Comparison of ENCODE assay signal across 7 mouse cellular contexts in genomic region chr3:132683447-132684230, GRCm38 (mm10). TPM values are rescaled to one million over a fixed set of nuclear protein-coding genes. Genes with fewer than 3 reads are reported as not detected.
DNase-seq lines count a peak whose midpoint lies in the region; ATAC-seq lines count a peak whose summit lies in the region.

Gene Tbck, plus strand, starts transcription at chr3:132684144.

- H3K9ac ChIP-seq in embryonic facial prominence, embryonic 12.5 days, result peak within 1 kb of the TSS; percentile 79
- H3K9ac ChIP-seq in limb, embryonic 11.5 days (ENCODE audit: low read length), result peak within 1 kb of the TSS; percentile 92
- peak within 1 kb of the TSS; percentile 74 for H3K9ac ChIP-seq in midbrain, embryonic 14.5 days (replicated peaks; ENCODE audit: low read length)

- H3K36me3 ChIP-seq in embryonic facial prominence, embryonic 12.5 days, result no peaks in the 10 kb centered on the region
- peaks cover 2% of the 10 kb centered on the region; the same call in 1 of the 2 replicates for H3K36me3 ChIP-seq in limb, embryonic 11.5 days (ENCODE audit: control insufficient read depth, insufficient read depth, low read length)
- peaks cover 6% of the 10 kb centered on the region; the same call in 1 of the 2 replicates for H3K36me3 ChIP-seq in midbrain, embryonic 14.5 days (ENCODE audit: control insufficient read depth, insufficient read depth, low read length)

- peak within 1 kb of the TSS; percentile 80 for H3K27ac ChIP-seq in embryonic facial prominence, embryonic 12.5 days
- H3K27ac ChIP-seq in limb, embryonic 11.5 days (replicated peaks; ENCODE audit: low read depth, low read length), result peak within 1 kb of the TSS; percentile 70
- H3K27ac ChIP-seq in midbrain, embryonic 14.5 days (replicated peaks; ENCODE audit: low read depth, low read length), result peak within 1 kb of the TSS; percentile 62

- WGBS in embryonic facial prominence, embryonic 12.5 days, result under 1% methylated on average over 39 of the region's 42 CpGs
- WGBS in limb, embryonic 11.5 days, result under 1% methylated on average over 42 of the region's 42 CpGs
- under 1% methylated on average over 42 of the region's 42 CpGs for WGBS in midbrain, embryonic 14.5 days

- H3K4me3 ChIP-seq in embryonic facial prominence, embryonic 12.5 days, result peak within 1 kb of the TSS; percentile 73
- H3K4me3 ChIP-seq in limb, embryonic 11.5 days (ENCODE audit: low read depth, low read length), result peak within 1 kb of the TSS; percentile 75
- peak within 1 kb of the TSS; percentile 63 for H3K4me3 ChIP-seq in midbrain, embryonic 14.5 days (replicated peaks; ENCODE audit: low read depth, low read length)

- H3K9me3 ChIP-seq in embryonic facial prominence, embryonic 12.5 days, result no peaks in the 10 kb centered on the region
- H3K9me3 ChIP-seq in limb, embryonic 11.5 days (ENCODE audit: control insufficient read depth, low read length), result no peaks in the 10 kb centered on the region
- H3K9me3 ChIP-seq in midbrain, embryonic 14.5 days (ENCODE audit: control insufficient read depth, low read length), result no peaks in the 10 kb centered on the region

- peaks cover 10% of the 10 kb centered on the region for H3K4me1 ChIP-seq in embryonic facial prominence, embryonic 12.5 days
- peaks cover 3% of the 10 kb centered on the region; the same call in 1 of the 2 replicates for H3K4me1 ChIP-seq in limb, embryonic 11.5 days (ENCODE audit: control insufficient read depth, insufficient read depth, low read length)
- peaks cover 12% of the 10 kb centered on the region for H3K4me1 ChIP-seq in midbrain, embryonic 14.5 days (ENCODE audit: control insufficient read depth, insufficient read depth, low read length)

- peak; percentile 94 for DNase-seq in adrenal gland, postnatal 25 days
- DNase-seq in heart, adult 11 months, result peak; percentile 99
- peak; percentile 97 for DNase-seq in kidney, adult 18-20 months
- DNase-seq in limb, embryonic 11.5 days (ENCODE audit: low spot score), result peak; percentile 95
- peak; percentile 96 for DNase-seq in midbrain, embryonic 14.5 days
- DNase-seq in spleen, adult 18-20 months, result peak; percentile 85 to 90

- ATAC-seq in embryonic facial prominence, embryonic 12.5 days (ENCODE audit: insufficient number of reproducible peaks, insufficient read depth, low FRiP score, low TSS enrichment), result peak; percentile 96
- peak; percentile 97 for ATAC-seq in limb, embryonic 11.5 days (ENCODE audit: insufficient number of reproducible peaks, low FRiP score, low TSS enrichment, low read depth)
- ATAC-seq in midbrain, embryonic 14.5 days (ENCODE audit: low FRiP score, low TSS enrichment), result peak; percentile 98

- H3K27me3 ChIP-seq in embryonic facial prominence, embryonic 12.5 days, result no peaks in the 10 kb centered on the region
- H3K27me3 ChIP-seq in limb, embryonic 11.5 days (ENCODE audit: control insufficient read depth, insufficient read depth, low read length), result no peaks in the 10 kb centered on the region
- no peaks in the 10 kb centered on the region for H3K27me3 ChIP-seq in midbrain, embryonic 14.5 days (ENCODE audit: control insufficient read depth, insufficient read depth, low read length)

- H3K4me2 ChIP-seq in embryonic facial prominence, embryonic 12.5 days (replicated peaks), result peak within 1 kb of the TSS; percentile 76
- peak within 1 kb of the TSS; percentile 75 for H3K4me2 ChIP-seq in limb, embryonic 11.5 days (ENCODE audit: low read depth, severe bottlenecking)
- peak within 1 kb of the TSS; percentile 80 for H3K4me2 ChIP-seq in midbrain, embryonic 14.5 days (ENCODE audit: low read length)

RNA-seq across cellular contexts. Expression of gene Tbck, which starts in this region (rescaled TPM):
- 21.9 and 27.5 TPM in 2 replicates for total RNA-seq in adrenal gland, postnatal 25 days (2021)
- 30.1 and 31.0 TPM in 2 replicates for polyA plus RNA-seq in embryonic facial prominence, embryonic 12.5 days (2016; fragmentation: Nextera tagmentation; extraction: Ambion mirVana)
- polyA plus RNA-seq in limb, embryonic 11.5 days (2014; fragmentation: Nextera tagmentation; extraction: Ambion mirVana), result 22.4 and 23.5 TPM in 2 replicates
- polyA plus RNA-seq in midbrain, embryonic 14.5 days (2014; fragmentation: Nextera tagmentation; extraction: Ambion mirVana), result 32.4 and 33.2 TPM in 2 replicates

Comparison
In these comparisons a context has a peak if more than half of its experiments do, and no peak if none do; other contexts are left out.
1. Peak in every context shown above with its lines: DNase-seq, ATAC-seq, H3K4me3 ChIP-seq and H3K27ac ChIP-seq.